ENCODE assay signal across 8 mouse cellular contexts in the genomic region with DNA sequence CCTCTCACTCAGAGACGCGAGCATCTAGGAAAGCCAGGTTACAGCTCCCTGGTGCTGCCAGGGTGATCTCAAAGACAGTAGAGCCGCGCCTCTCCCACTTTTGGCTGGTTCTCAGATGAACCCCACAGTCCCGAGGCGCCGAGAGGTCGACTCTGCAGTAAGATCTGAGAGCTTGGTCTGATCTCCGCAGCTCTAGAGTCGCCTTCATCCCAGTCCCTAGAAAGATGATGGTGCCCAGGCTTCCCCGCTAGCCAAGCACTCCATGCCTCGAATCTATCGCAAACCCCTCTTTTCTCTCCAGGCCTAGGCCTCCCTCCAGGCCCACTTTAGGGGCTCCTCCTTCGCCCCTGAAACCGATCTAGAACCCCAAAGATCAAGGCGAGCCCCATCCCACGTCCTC. TPM values are rescaled to one million over a fixed set of nuclear protein-coding genes. Genes with fewer than 3 reads are reported as not detected.
DNase-seq lines count a peak whose midpoint lies in the region; ATAC-seq and TF ChIP-seq lines count a peak whose summit lies in the region.

No protein-coding gene starts in this region.

- no peaks in the 10 kb centered on the region for H3K9me3 ChIP-seq in hindbrain, embryonic 16.5 days (ENCODE audit: control insufficient read depth, low read length)
- H3K9me3 ChIP-seq in midbrain, embryonic 10.5 days (replicated peaks): 0 out of 2 replicates have a peak, but pooled peaks cover 3% of the 10 kb centered on the region

- no peak for ATAC-seq in hindbrain, embryonic 16.5 days

- WGBS in hindbrain, embryonic 16.5 days: under 1% methylated on average over 17 of the region's 17 CpGs
- WGBS in midbrain, embryonic 10.5 days: under 1% methylated on average over 17 of the region's 17 CpGs

- peaks cover 3% of the 10 kb centered on the region for H3K4me1 ChIP-seq in cortical plate, adult 2 months (ENCODE audit: control insufficient read depth, insufficient read depth, low read length)
- peaks cover 6% of the 10 kb centered on the region for H3K4me1 ChIP-seq in hindbrain, embryonic 16.5 days (ENCODE audit: control insufficient read depth, insufficient read depth, low read depth, low read length)
- peaks cover 46% of the 10 kb centered on the region for H3K4me1 ChIP-seq in midbrain, embryonic 10.5 days

- H3K9ac ChIP-seq in hindbrain, embryonic 16.5 days (ENCODE audit: low read depth, low read length): peak overlapping the region; percentile 71

- H3K36me3 ChIP-seq in hindbrain, embryonic 16.5 days (ENCODE audit: control insufficient read depth, insufficient read depth, low read length): no peaks in the 10 kb centered on the region
- peaks cover 7% of the 10 kb centered on the region for H3K36me3 ChIP-seq in midbrain, embryonic 10.5 days

- peak overlapping the region; percentile 92 for H3K4me3 ChIP-seq in layer of hippocampus, adult 2 months
- H3K4me3 ChIP-seq in cortical plate, adult 2 months (ENCODE audit: insufficient read depth, low read length): peak overlapping the region; percentile 87
- peak overlapping the region; percentile 74 for H3K4me3 ChIP-seq in hindbrain, embryonic 16.5 days (ENCODE audit: low read length)
- H3K4me3 ChIP-seq in midbrain, embryonic 10.5 days: peak overlapping the region; percentile 72

- H3K27me3 ChIP-seq in hindbrain, embryonic 16.5 days (replicated peaks; ENCODE audit: control insufficient read depth, insufficient read depth, low read length): no peaks in the 10 kb centered on the region
- no peaks in the 10 kb centered on the region for H3K27me3 ChIP-seq in midbrain, embryonic 10.5 days (ENCODE audit: low read depth, poor library complexity, severe bottlenecking)

- no peak for TF ChIP-seq POLR2A in cortical plate, adult 2 months (IDR thresholded peaks at IDR 0.05; ENCODE audit: extremely low read depth, insufficient read depth, low read length)

- DNase-seq in layer of hippocampus, adult 2 months (ENCODE audit: low spot score in 2 of 2): no peak
- DNase-seq in layer of hippocampus, adult 8-10 months (ENCODE audit: low spot score in 2 of 2): no peak
- DNase-seq in midbrain, embryonic 10.5 days (ENCODE audit: low spot score): no peak
- no peak for DNase-seq in thymus, postnatal 36 days
- DNase-seq in adrenal gland, postnatal 10 days: no peak
- DNase-seq in urinary bladder, adult 2 months (ENCODE audit: low spot score): no peak

- peak overlapping the region; percentile 97 for H3K27ac ChIP-seq in layer of hippocampus, adult 2 months
- H3K27ac ChIP-seq in cortical plate, adult 2 months (ENCODE audit: insufficient read depth, low read length): peak overlapping the region; percentile 37
- peak overlapping the region; percentile 77 for H3K27ac ChIP-seq in hindbrain, embryonic 16.5 days (ENCODE audit: low read depth, low read length)
- peak overlapping the region; percentile 94 for H3K27ac ChIP-seq in midbrain, embryonic 10.5 days (replicated peaks)

- TF ChIP-seq CTCF in layer of hippocampus, adult 2 months (conservative IDR thresholded peaks at IDR 0.05): no peak
- TF ChIP-seq CTCF in cortical plate, adult 2 months (IDR thresholded peaks at IDR 0.05; ENCODE audit: extremely low read depth, insufficient read depth, low read length): no peak

- peak overlapping the region; percentile 72 for H3K4me2 ChIP-seq in hindbrain, embryonic 16.5 days (ENCODE audit: low read length)

RNA-seq across cellular contexts. Expression of gene Arl3, which starts 0.5 kb away (rescaled TPM):
- total RNA-seq in layer of hippocampus, adult 2 months (2021): 100 to 1,000 TPM; 122 to 129 TPM
- 100 to 1,000 TPM in 2 of 4 experiments, 10 to 100 TPM in 2; 85.9 to 125 (median 103) TPM for total RNA-seq in layer of hippocampus, adult 8-10 months (2022)
- polyA plus RNA-seq in cortical plate, adult 2 months (2012; rRNA removed): 213 and 216 TPM in 2 replicates
- 211 and 247 TPM in 2 replicates for polyA plus RNA-seq in hindbrain, embryonic 16.5 days (2015; fragmentation: Nextera tagmentation; extraction: Ambion mirVana)
- polyA plus RNA-seq in midbrain, embryonic 10.5 days (2016; fragmentation: Nextera tagmentation; extraction: Ambion mirVana): 207 and 216 TPM in 2 replicates
- 10 to 100 TPM; 41.7 to 43.0 TPM for total RNA-seq in adrenal gland, postnatal 10 days (2021)
- polyA plus RNA-seq in urinary bladder, adult 2 months (2012; rRNA removed): 93.7 and 103 TPM in 2 replicates

RNA-seq across cellular contexts. Expression of gene Sfxn2, which starts 0.6 kb away (rescaled TPM):
- total RNA-seq in layer of hippocampus, adult 2 months (2021): 1 to 10 TPM; 7.4 to 8.3 TPM
- total RNA-seq in layer of hippocampus, adult 8-10 months (2022): 1 to 10 TPM; 7.3 to 9.2 (median 7.5) TPM
- 5.1 and 5.5 TPM in 2 replicates for polyA plus RNA-seq in cortical plate, adult 2 months (2012; rRNA removed)
- 9.9 and 10.5 TPM in 2 replicates for polyA plus RNA-seq in hindbrain, embryonic 16.5 days (2015; fragmentation: Nextera tagmentation; extraction: Ambion mirVana)
- 17.0 and 18.1 TPM in 2 replicates for polyA plus RNA-seq in midbrain, embryonic 10.5 days (2016; fragmentation: Nextera tagmentation; extraction: Ambion mirVana)
- total RNA-seq in adrenal gland, postnatal 10 days (2021): 10 to 100 TPM; 11.2 to 16.4 TPM
- polyA plus RNA-seq in urinary bladder, adult 2 months (2012; rRNA removed): 5.8 and 7.5 TPM in 2 replicates

RNA-seq across cellular contexts. Expression of gene Wbp1l, which starts 26.3 kb away (rescaled TPM):
- total RNA-seq in layer of hippocampus, adult 2 months (2021): 10 to 100 TPM; 33.5 to 38.0 TPM
- total RNA-seq in layer of hippocampus, adult 8-10 months (2022): 10 to 100 TPM; 40.2 to 43.3 (median 41.6) TPM
- polyA plus RNA-seq in cortical plate, adult 2 months (2012; rRNA removed): 24.3 and 26.6 TPM in 2 replicates
- polyA plus RNA-seq in hindbrain, embryonic 16.5 days (2015; fragmentation: Nextera tagmentation; extraction: Ambion mirVana): 32.0 and 40.0 TPM in 2 replicates
- polyA plus RNA-seq in midbrain, embryonic 10.5 days (2016; fragmentation: Nextera tagmentation; extraction: Ambion mirVana): 45.7 and 51.8 TPM in 2 replicates
- total RNA-seq in adrenal gland, postnatal 10 days (2021): 100 to 1,000 TPM; 122 to 123 TPM
- polyA plus RNA-seq in urinary bladder, adult 2 months (2012; rRNA removed): 60.0 and 70.2 TPM in 2 replicates

Comparison
In these comparisons a context has a peak if more than half of its experiments do, and no peak if none do; other contexts are left out.
1. H3K27ac ChIP-seq: peak in every context shown above with its lines; median percentile 97 in layer of hippocampus, adult 2 months; 94 in midbrain, embryonic 10.5 days; 77 in hindbrain, embryonic 16.5 days; 37 in cortical plate, adult 2 months.